Mouse (Mus musculus) liver, embryonic 15.5 days (tissue): ENCODE data around the gene Slco4a1. TPM values are rescaled to one million over a fixed set of nuclear protein-coding genes. Genes with fewer than 3 reads are reported as not detected.
A peak's percentile ranks its signal among the peaks of the same experiment; 100 is the strongest.

Experiments
- ATAC-seq: fragments of 200-750 bp; cut with Nextera tagmentation; 2 replicates; pipeline ENCODE4 v1.8.0; 2017; ENCODE audit warnings: moderate number of reproducible peaks, mild to moderate bottlenecking, moderate library complexity; ENCODE audit not compliant: insufficient read depth
- H3K27ac ChIP-seq: fragments of 300-500 bp; sonication (generic); replicated peaks from 2 replicates; pipeline ENCODE4 v1.5.1; 2015; ENCODE audit warnings: mild to moderate bottlenecking, inconsistent platforms
- H3K27me3 ChIP-seq: fragments of 300-500 bp; sonication (generic); 2 replicates; pipeline ENCODE4 v1.6.1; 2015; ENCODE audit warnings: mild to moderate bottlenecking, inconsistent platforms
- H3K36me3 ChIP-seq: fragments of 300-500 bp; sonication (generic); replicated peaks from 2 replicates; pipeline ENCODE4 v1.6.1; 2015; ENCODE audit warnings: moderate library complexity, mild to moderate bottlenecking, inconsistent platforms
- H3K4me1 ChIP-seq: fragments of 300-500 bp; sonication (generic); replicated peaks from 2 replicates; pipeline ENCODE4 v1.6.1; 2015; ENCODE audit warnings: inconsistent platforms
- H3K4me2 ChIP-seq: fragments of 300-500 bp; sonication (generic); 2 replicates; pipeline ENCODE4 v1.6.1; 2015; ENCODE audit warnings: moderate library complexity, mild to moderate bottlenecking, inconsistent platforms
- H3K4me3 ChIP-seq: fragments of 300-500 bp; sonication (generic); replicated peaks from 2 replicates; pipeline ENCODE4 v1.5.1; 2015; ENCODE audit warnings: mild to moderate bottlenecking, inconsistent platforms
- H3K9ac ChIP-seq: fragments of 300-500 bp; sonication (generic); 2 replicates; pipeline ENCODE4 v1.6.1; 2015; ENCODE audit warnings: moderate library complexity, mild to moderate bottlenecking, inconsistent platforms
- H3K9me3 ChIP-seq: fragments of 300-500 bp; sonication (generic); replicated peaks from 2 replicates; pipeline ENCODE4 v1.6.1; 2016; ENCODE audit warnings: inconsistent platforms
- WGBS: fragments of 180-500 bp; shearing (Covaris S2); methylation state at CpG from one replicate; pipeline ENCODE4 v1.1.7; 2015; ENCODE audit warnings: mixed read lengths; ENCODE audit not compliant: insufficient replicate concordance; 5-methylcytosine and 5-hydroxymethylcytosine counted together
- polyA plus RNA-seq: library from polyadenylated mRNA; unstranded; fragments of >200 nt; fragmentation: Nextera tagmentation; extraction: Ambion mirVana; gene quantifications from 2 replicates; pipeline ENCODE4 v1.2.1, GENCODE M21; 2015

Slco4a1 gene
- 0.54 and 0.69 TPM in 2 replicates for polyA plus RNA-seq

GRCm38 (mm10) chr2:180455723-180456698 is at the start of gene Slco4a1:
TSS of gene Slco4a1 (plus strand) at chr2:180456245.
- H3K27me3 ChIP-seq: peaks cover 70% of the 10 kb centered on the region

GRCm38 (mm10) chr2:180408410-180408809 is 47.6 kb upstream of the Slco4a1 start:
- Histone ChIP-seq H3K36me3 (no peaks in the 10 kb centered on the region), H3K4me2 (no peak overlapping the region), H3K9ac (no peak overlapping the region), H3K27ac (no peak overlapping the region), H3K27me3 (no peaks in the 10 kb centered on the region), H3K4me1 (no peaks in the 10 kb centered on the region), H3K4me3 (no peak overlapping the region), H3K9me3 (no peaks in the 10 kb centered on the region)
- no peak for ATAC-seq
- 14% methylated on average over 2 of the region's 2 CpGs for WGBS

More at GRCm38 (mm10) chr2:180455723-180456698, at the start of gene Slco4a1:
- peak; percentile 91 for ATAC-seq
- H3K9me3 ChIP-seq: no peaks in the 10 kb centered on the region
- no peaks in the 10 kb centered on the region for H3K36me3 ChIP-seq
- no peak within 1 kb of the TSS for H3K27ac ChIP-seq
- H3K9ac ChIP-seq: no peak within 1 kb of the TSS
- WGBS: 1% methylated on average over 65 of the region's 65 CpGs
- peak within 1 kb of the TSS; percentile 72 for H3K4me2 ChIP-seq
- H3K4me1 ChIP-seq: peaks cover 17% of the 10 kb centered on the region
- peak within 1 kb of the TSS; percentile 52 for H3K4me3 ChIP-seq

- Histone ChIP-seq H3K4me2 (no peak overlapping the region), H3K9me3 (no peaks in the 10 kb centered on the region), H3K4me3 (no peak overlapping the region), H3K9ac (no peak overlapping the region), H3K4me1 (no peaks in the 10 kb centered on the region), H3K27me3 (no peaks in the 10 kb centered on the region), H3K27ac (no peak overlapping the region), H3K36me3 (no peaks in the 10 kb centered on the region)
- 60% methylated on average over 8 of the region's 8 CpGs for WGBS
- ATAC-seq: no peak
These were observed 45.6 kb upstream of the Slco4a1 start for GRCm38 (mm10) chr2:180410432-180410831.

- Histone ChIP-seq H3K9ac (no peak overlapping the region), H3K4me2 (no peak overlapping the region), H3K27ac (no peak overlapping the region), H3K36me3 (no peaks in the 10 kb centered on the region), H3K4me1 (no peaks in the 10 kb centered on the region), H3K27me3 (no peaks in the 10 kb centered on the region), H3K4me3 (no peak overlapping the region), H3K9me3 (no peaks in the 10 kb centered on the region)
- ATAC-seq: no peak
- WGBS: 11% methylated on average over 8 of the region's 8 CpGs
These were observed 45.0 kb upstream of the Slco4a1 start for GRCm38 (mm10) chr2:180411013-180411412.

GRCm38 (mm10) chr2:180415627-180416026 is 40.4 kb upstream of the Slco4a1 start:
- no peaks in the 10 kb centered on the region for H3K4me1 ChIP-seq
- no peak for ATAC-seq
- no peak overlapping the region for H3K4me3 ChIP-seq
- no peaks in the 10 kb centered on the region for H3K36me3 ChIP-seq
- no peak overlapping the region for H3K27ac ChIP-seq
- no peaks in the 10 kb centered on the region for H3K27me3 ChIP-seq
- H3K9me3 ChIP-seq: no peaks in the 10 kb centered on the region
- no peak overlapping the region for H3K4me2 ChIP-seq
- WGBS: 46% methylated on average over 3 of the region's 3 CpGs
- H3K9ac ChIP-seq: no peak overlapping the region

GRCm38 (mm10) chr2:180417731-180418130 is 38.3 kb upstream of the Slco4a1 start:
- Histone ChIP-seq H3K9ac (no peak overlapping the region), H3K36me3 (no peaks in the 10 kb centered on the region), H3K4me3 (no peak overlapping the region), H3K9me3 (no peaks in the 10 kb centered on the region), H3K4me1 (no peaks in the 10 kb centered on the region), H3K27me3 (no peaks in the 10 kb centered on the region), H3K4me2 (no peak overlapping the region), H3K27ac (no peak overlapping the region)
- 13% methylated on average over 9 of the region's 9 CpGs for WGBS
- ATAC-seq: no peak

GRCm38 (mm10) chr2:180420641-180421040 is 35.4 kb upstream of the Slco4a1 start:
- Histone ChIP-seq H3K36me3 (no peaks in the 10 kb centered on the region), H3K9me3 (no peaks in the 10 kb centered on the region), H3K9ac (no peak overlapping the region), H3K4me2 (no peak overlapping the region), H3K4me3 (no peak overlapping the region), H3K27me3 (no peaks in the 10 kb centered on the region), H3K4me1 (no peaks in the 10 kb centered on the region), H3K27ac (no peak overlapping the region)
- WGBS: 41% methylated on average over 3 of the region's 3 CpGs
- no peak for ATAC-seq

GRCm38 (mm10) chr2:180425115-180425514 is 30.9 kb upstream of the Slco4a1 start:
- Histone ChIP-seq H3K4me3 (no peak overlapping the region), H3K36me3 (no peaks in the 10 kb centered on the region), H3K9ac (no peak overlapping the region), H3K27me3 (no peaks in the 10 kb centered on the region), H3K9me3 (no peaks in the 10 kb centered on the region), H3K4me2 (no peak overlapping the region), H3K27ac (no peak overlapping the region), H3K4me1 (no peaks in the 10 kb centered on the region)
- no peak for ATAC-seq
- 28% methylated on average over 2 of the region's 2 CpGs for whole genome bisulfite sequencing

GRCm38 (mm10) chr2:180427073-180427472 is 29.0 kb upstream of the Slco4a1 start:
- Histone ChIP-seq H3K36me3 (no peaks in the 10 kb centered on the region), H3K4me2 (no peak overlapping the region), H3K4me3 (no peak overlapping the region), H3K9ac (no peak overlapping the region), H3K4me1 (peaks cover 3% of the 10 kb centered on the region; the same call in 1 of the 2 replicates), H3K9me3 (no peaks in the 10 kb centered on the region), H3K27ac (no peak overlapping the region), H3K27me3 (no peaks in the 10 kb centered on the region)
- no peak for ATAC-seq
- 69% methylated on average over 8 of the region's 8 CpGs for WGBS

- H3K4me3 ChIP-seq: no peak overlapping the region
- whole genome bisulfite sequencing: 13% methylated on average over 2 of the region's 2 CpGs
- H3K9me3 ChIP-seq: no peaks in the 10 kb centered on the region
- no peak overlapping the region for H3K9ac ChIP-seq
- no peak overlapping the region for H3K27ac ChIP-seq
- H3K4me1 ChIP-seq: peaks cover 3% of the 10 kb centered on the region; the same call in 1 of the 2 replicates
- H3K4me2 ChIP-seq: no peak overlapping the region
- no peaks in the 10 kb centered on the region for H3K27me3 ChIP-seq
- H3K36me3 ChIP-seq: no peaks in the 10 kb centered on the region
- ATAC-seq: no peak
These were observed 27.7 kb upstream of the Slco4a1 start for GRCm38 (mm10) chr2:180428331-180428730.

GRCm38 (mm10) chr2:180430648-180431047 is 25.4 kb upstream of the Slco4a1 start:
- H3K9me3 ChIP-seq: no peaks in the 10 kb centered on the region
- H3K27ac ChIP-seq: no peak overlapping the region
- no peak for ATAC-seq
- WGBS: 45% methylated on average over 11 of the region's 11 CpGs
- H3K4me3 ChIP-seq: no peak overlapping the region
- H3K4me2 ChIP-seq: no peak overlapping the region
- H3K27me3 ChIP-seq: no peaks in the 10 kb centered on the region
- H3K36me3 ChIP-seq: no peaks in the 10 kb centered on the region
- H3K9ac ChIP-seq: no peak overlapping the region
- peaks cover 3% of the 10 kb centered on the region; the same call in 1 of the 2 replicates for H3K4me1 ChIP-seq
